Mouse (Mus musculus) cortical plate, adult 2 months (tissue): Measurements from ENCODE around the gene Prdm2.

Experiments used
- CTCF ChIP-seq: fragments of 200-500 bp; IDR thresholded peaks from 2 replicates; pipeline ENCODE4 v1.5.1; 2011; ENCODE audit warnings: mild to moderate bottlenecking, control low read depth, low read length; ENCODE audit not compliant: insufficient read depth; ENCODE audit errors: extremely low read depth
- POLR2A ChIP-seq: fragments of 200-500 bp; IDR thresholded peaks from 2 replicates; pipeline ENCODE4 v1.6.1; 2011; ENCODE audit warnings: mild to moderate bottlenecking, low read length, control low read depth; ENCODE audit not compliant: insufficient read depth; ENCODE audit errors: extremely low read depth

DNA sequence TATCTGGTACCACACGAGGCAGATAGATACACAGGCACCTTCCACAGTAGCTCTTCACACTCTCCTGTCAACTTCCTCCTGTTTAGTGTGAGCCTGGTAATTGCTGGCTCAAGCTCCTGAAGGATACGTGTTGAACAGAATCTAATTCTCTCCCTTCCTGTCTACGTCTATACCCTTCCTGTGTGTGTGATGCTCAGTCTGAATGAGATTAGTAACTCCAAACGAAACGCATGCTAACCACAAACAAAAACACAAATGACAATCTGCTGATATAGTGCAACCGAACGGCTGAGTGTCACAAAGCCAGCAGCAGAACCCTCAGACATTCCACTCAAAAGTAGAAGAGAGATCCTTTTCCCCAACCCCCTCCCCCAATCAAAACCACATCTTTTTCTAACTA, 69.2 kb downstream of the Prdm2 start:
- TF ChIP-seq CTCF, result no peak
- TF ChIP-seq POLR2A, result no peak
